Mouse (Mus musculus): ENCODE results near the gene D8Ertd738e.

DNA sequence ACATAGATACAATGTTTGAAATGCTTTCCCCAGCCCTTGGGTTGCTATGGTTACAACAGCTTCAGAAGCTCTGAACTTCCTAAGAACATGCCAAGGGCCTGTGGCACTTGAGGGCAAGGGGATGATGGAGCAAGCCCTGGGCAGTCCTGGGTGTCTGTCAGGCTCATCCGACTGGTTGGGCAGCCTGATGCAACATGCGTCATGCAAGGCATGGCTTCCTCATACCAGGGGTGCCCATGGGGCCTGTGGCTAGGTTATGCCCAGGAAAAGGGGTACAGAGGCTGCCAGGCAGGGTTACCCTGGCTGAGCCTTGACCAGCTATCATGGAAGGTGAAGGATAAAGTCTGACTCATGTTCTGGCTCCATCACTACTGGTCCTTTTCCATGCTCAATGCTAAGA is 16.5 kb downstream of the D8Ertd738e start:
- TF ChIP-seq CTCF (conservative IDR thresholded peaks at IDR 0.05; ENCODE audit: low read length) (no peak), POU5F1 (IDR thresholded peaks at IDR 0.05; ENCODE audit: borderline replicate concordance, low read length) (no peak), NANOG (IDR thresholded peaks at IDR 0.05; ENCODE audit: borderline replicate concordance, low read length) (no peak)
